Mouse (Mus musculus) adrenal gland, adult 2 months (tissue): Measurements from ENCODE around the gene Prcc. TPM values are rescaled to one million over a fixed set of nuclear protein-coding genes. Genes with fewer than 3 reads are reported as not detected.
"Not testable (repeated sequence)": the region's sequence is repeated elsewhere in the genome, so short reads cannot be mapped to it uniquely, and the experiment has no call there.

ENCODE experiments used
- DNase-seq: peaks from one replicate; pipeline ENCODE4 v3.0.0; 2021
- polyA plus RNA-seq: library from polyadenylated mRNA; depleted of rRNA; stranded (reverse); fragments of >200 nt; gene quantifications from 2 replicates; pipeline ENCODE4 v1.2.3, GENCODE M21; 2012
- total RNA-seq, 2 experiments: library from RNA; stranded (reverse); gene quantifications; 2 replicates each; pipeline ENCODE4 v1.2.3; 2021

The Prcc gene
- total and polyA plus RNA-seq, 3 experiments, result 32.5 to 52.0 (median 48.0) TPM

GRCm38 (mm10) chr3:87905880-87906485, 20.6 kb upstream of the Prcc start, which contains the start of gene Hdgf:
TSS of gene Hdgf (plus strand) at chr3:87906321.
- DNase-seq, result peak; percentile 98

GRCm38 (mm10) chr3:87903821-87904220, 18.4 kb upstream of the Prcc start:
- DNase-seq, result no peak

GRCm38 (mm10) chr3:87901959-87902358, 16.6 kb upstream of the Prcc start:
- not testable (repeated sequence) for DNase-seq

GRCm38 (mm10) chr3:87901036-87901624, 15.7 kb upstream of the Prcc start:
- no peak for DNase-seq

GRCm38 (mm10) chr3:87899776-87900175, 14.4 kb upstream of the Prcc start:
- no peak for DNase-seq

GRCm38 (mm10) chr3:87899266-87899665, 13.9 kb upstream of the Prcc start:
- no peak for DNase-seq

GRCm38 (mm10) chr3:87893367-87893905, 8.0 kb upstream of the Prcc start:
- no peak for DNase-seq

GRCm38 (mm10) chr3:87891481-87891880, 6.1 kb upstream of the Prcc start:
- no peak for DNase-seq

- not testable (repeated sequence) for DNase-seq
Observed at GRCm38 (mm10) chr3:87887400-87887799, 2.0 kb upstream of the Prcc start.

- no peak for DNase-seq
Observed at GRCm38 (mm10) chr3:87886416-87886815, 1.0 kb upstream of the Prcc start.

GRCm38 (mm10) chr3:87886004-87886365, 577 bp upstream of the Prcc start:
- no peak for DNase-seq

GRCm38 (mm10) chr3:87884708-87885251, 628 bp downstream of the Prcc start:
- DNase-seq, result peak; percentile 61

GRCm38 (mm10) chr3:87884291-87884690, 1.1 kb downstream of the Prcc start:
- no peak for DNase-seq

GRCm38 (mm10) chr3:87877730-87878129, 7.7 kb downstream of the Prcc start:
- peak; percentile 48 for DNase-seq

- not testable (repeated sequence) for DNase-seq
Observed at GRCm38 (mm10) chr3:87864111-87864510, 21.3 kb downstream of the Prcc start.

GRCm38 (mm10) chr3:87859813-87860212, 25.6 kb downstream of the Prcc start:
- peak; percentile 56 for DNase-seq

GRCm38 (mm10) chr3:87857666-87858065, 27.7 kb downstream of the Prcc start:
- DNase-seq, result no peak

GRCm38 (mm10) chr3:87855936-87856335, 29.5 kb downstream of the Prcc start:
- DNase-seq, result no peak

- DNase-seq, result peak; percentile 39
Observed at GRCm38 (mm10) chr3:87854795-87855568, 30.4 kb downstream of the Prcc start.

- DNase-seq, result no peak
Observed at GRCm38 (mm10) chr3:87849117-87849516, 36.3 kb downstream of the Prcc start.

GRCm38 (mm10) chr3:87847680-87848079, 37.7 kb downstream of the Prcc start:
- DNase-seq, result no peak

GRCm38 (mm10) chr3:87846650-87847110, 38.7 kb downstream of the Prcc start, which contains the start of gene Sh2d2a:
TSS of gene Sh2d2a (plus strand) at chr3:87846755.
- DNase-seq, result no peak
